Mouse (Mus musculus) liver, embryonic 14.5 days (tissue): Measurements from ENCODE around the gene Sgcd. TPM values are rescaled to one million over a fixed set of nuclear protein-coding genes. Genes with fewer than 3 reads are reported as not detected.

Experiments used
- ATAC-seq: fragments of 200-750 bp; cut with Nextera tagmentation; 2 replicates; pipeline ENCODE4 v1.8.0; 2017; ENCODE audit warnings: moderate number of reproducible peaks, mild to moderate bottlenecking, moderate library complexity; ENCODE audit not compliant: insufficient read depth
- DNase-seq, 3 experiments: peaks; one replicate each; pipeline ENCODE4 v3.0.0-alpha.2; 2012 to 2013; ENCODE audit warnings: low read depth in 3 of 3, low spot score in 3 of 3
- H3K27ac ChIP-seq: fragments of 300-500 bp; sonication (generic); 2 replicates; pipeline ENCODE4 v1.5.1; 2014; ENCODE audit warnings: moderate library complexity, mild to moderate bottlenecking, control low read depth, inconsistent platforms
- H3K27me3 ChIP-seq: fragments of 300-500 bp; sonication (generic); 2 replicates; pipeline ENCODE4 v1.6.1; 2014; ENCODE audit warnings: mild to moderate bottlenecking, low read length, moderate library complexity; ENCODE audit not compliant: control insufficient read depth, insufficient read depth
- H3K36me3 ChIP-seq: fragments of 300-500 bp; sonication (generic); replicated peaks from 2 replicates; pipeline ENCODE4 v1.6.1; 2014; ENCODE audit warnings: low read depth; ENCODE audit not compliant: control insufficient read depth, insufficient read depth
- H3K4me1 ChIP-seq, 2 experiments: fragments of 200-500 bp in 1 of 2; fragments of 300-500 bp in 1 of 2; sonication (generic) in 1 of 2; replicated peaks; 2 replicates each; pipeline ENCODE4 v1.6.1; 2012 to 2014; ENCODE audit warnings: antibody characterized with exemption in 1 of 2, inconsistent platforms in 1 of 2, low read length in 1 of 2; ENCODE audit not compliant: control insufficient read depth in 2 of 2, insufficient read depth in 2 of 2
- H3K4me2 ChIP-seq: fragments of 300-500 bp; sonication (generic); 2 replicates; pipeline ENCODE4 v1.6.1; 2014; ENCODE audit warnings: low read depth, mild to moderate bottlenecking, control low read depth, moderate library complexity
- H3K4me3 ChIP-seq, 2 experiments: fragments of 200-500 bp in 1 of 2; fragments of 300-500 bp in 1 of 2; sonication (generic) in 1 of 2; 2 replicates each; pipeline ENCODE4 v1.5.1; 2012 to 2014; ENCODE audit warnings: low read depth in 2 of 2, low read length in 2 of 2, mild to moderate bottlenecking in 2 of 2, control low read depth in 1 of 2, inconsistent platforms in 1 of 2, moderate library complexity in 1 of 2; ENCODE audit not compliant: insufficient read depth in 1 of 2
- H3K9ac ChIP-seq: fragments of 300-500 bp; sonication (generic); replicated peaks from 2 replicates; pipeline ENCODE4 v1.6.1; 2014; ENCODE audit warnings: mild to moderate bottlenecking, control low read depth, moderate library complexity
- H3K9me3 ChIP-seq: fragments of 300-500 bp; sonication (generic); 2 replicates; pipeline ENCODE4 v1.6.1; 2016; ENCODE audit warnings: low read length, mixed read lengths; ENCODE audit not compliant: control insufficient read depth
- CTCF ChIP-seq: IDR thresholded peaks from 2 replicates; pipeline ENCODE4 v1.5.1; 2016; ENCODE audit warnings: antibody characterized with exemption, low read depth, control low read depth
- EP300 ChIP-seq: IDR thresholded peaks from 2 replicates; pipeline ENCODE4 v1.6.1; 2016; ENCODE audit warnings: antibody characterized with exemption, low read depth
- WGBS: fragments of 180-500 bp; shearing (Covaris S2); extraction: QIAGEN DNeasy Blood & Tissue Kit; methylation state at CpG from one replicate; pipeline ENCODE4 v1.1.7; 2014; ENCODE audit not compliant: insufficient replicate concordance; 5-methylcytosine and 5-hydroxymethylcytosine counted together
- polyA plus RNA-seq, 2 experiments: library from polyadenylated mRNA; depleted of rRNA in 1 of 2; stranded (reverse) in 1 of 2; unstranded in 1 of 2; fragments of >200 nt; fragmentation: Nextera tagmentation in 1 of 2; extraction: Ambion mirVana in 1 of 2; gene quantifications; 2 replicates each; pipeline versions ENCODE4 v1.2.1 to v1.2.3; 2012 to 2014

The Sgcd gene
- polyA plus RNA-seq, 2 experiments = 0.04 to 0.08 TPM

DNA sequence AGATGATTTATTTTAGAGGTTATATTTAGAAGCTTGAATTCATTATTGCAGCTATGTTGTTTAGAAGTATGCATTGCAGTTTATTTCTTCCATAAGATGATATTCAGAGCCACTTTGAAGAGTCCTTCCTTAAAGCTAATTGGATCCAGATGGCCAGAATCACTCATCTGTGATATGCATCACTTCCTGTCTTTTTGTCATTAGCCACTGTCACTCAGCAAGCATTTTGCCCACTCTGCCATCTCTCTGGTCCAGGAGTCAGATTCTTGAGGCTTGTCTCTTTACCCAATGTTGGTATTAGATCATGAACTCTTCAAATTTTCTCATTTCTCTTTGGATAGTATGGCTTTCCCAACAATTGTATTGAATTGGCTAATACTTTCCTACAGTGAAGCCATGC is 602.6 kb downstream of the Sgcd start:
- Histone ChIP-seq H3K4me2 (no peak overlapping the region), H3K9me3 (no peaks in the 10 kb centered on the region), H3K4me1 (no peaks in the 10 kb centered on the region), H3K4me3 (no peak overlapping the region), H3K27me3 (no peaks in the 10 kb centered on the region), H3K36me3 (no peaks in the 10 kb centered on the region), H3K9ac (no peak overlapping the region), H3K27ac (no peak overlapping the region)
- no peak for ATAC-seq
- no peak for DNase-seq
- TF ChIP-seq CTCF (no peak), EP300 (no peak)

DNA sequence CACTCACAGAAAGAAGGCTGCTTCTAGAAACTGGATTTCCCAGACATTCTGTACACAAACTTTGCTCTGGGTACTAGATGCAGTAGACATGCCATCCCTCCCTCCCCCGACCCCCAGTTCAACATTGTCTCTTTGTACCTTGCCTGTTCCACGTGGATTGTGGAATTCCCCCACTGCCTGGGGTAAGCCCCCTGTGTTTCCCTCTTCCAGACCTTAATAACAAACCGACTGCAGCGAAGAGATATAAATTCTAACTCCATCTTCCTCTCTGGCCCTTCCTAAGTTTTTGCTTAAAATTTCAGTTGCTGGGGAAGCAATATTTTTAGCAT is 609.2 kb downstream of the Sgcd start:
- H3K4me2 ChIP-seq = no peak overlapping the region
- no peaks in the 10 kb centered on the region for H3K27me3 ChIP-seq
- 25% methylated on average over 4 of the region's 4 CpGs for WGBS
- no peak overlapping the region for H3K27ac ChIP-seq
- H3K9me3 ChIP-seq = no peaks in the 10 kb centered on the region
- H3K9ac ChIP-seq = no peak overlapping the region
- TF ChIP-seq CTCF (no peak), EP300 (no peak)
- no peaks in the 10 kb centered on the region for H3K36me3 ChIP-seq
- ATAC-seq (no peak), DNase-seq (no peak)
- no peaks in the 10 kb centered on the region for H3K4me1 ChIP-seq
- H3K4me3 ChIP-seq = no peak overlapping the region

DNA sequence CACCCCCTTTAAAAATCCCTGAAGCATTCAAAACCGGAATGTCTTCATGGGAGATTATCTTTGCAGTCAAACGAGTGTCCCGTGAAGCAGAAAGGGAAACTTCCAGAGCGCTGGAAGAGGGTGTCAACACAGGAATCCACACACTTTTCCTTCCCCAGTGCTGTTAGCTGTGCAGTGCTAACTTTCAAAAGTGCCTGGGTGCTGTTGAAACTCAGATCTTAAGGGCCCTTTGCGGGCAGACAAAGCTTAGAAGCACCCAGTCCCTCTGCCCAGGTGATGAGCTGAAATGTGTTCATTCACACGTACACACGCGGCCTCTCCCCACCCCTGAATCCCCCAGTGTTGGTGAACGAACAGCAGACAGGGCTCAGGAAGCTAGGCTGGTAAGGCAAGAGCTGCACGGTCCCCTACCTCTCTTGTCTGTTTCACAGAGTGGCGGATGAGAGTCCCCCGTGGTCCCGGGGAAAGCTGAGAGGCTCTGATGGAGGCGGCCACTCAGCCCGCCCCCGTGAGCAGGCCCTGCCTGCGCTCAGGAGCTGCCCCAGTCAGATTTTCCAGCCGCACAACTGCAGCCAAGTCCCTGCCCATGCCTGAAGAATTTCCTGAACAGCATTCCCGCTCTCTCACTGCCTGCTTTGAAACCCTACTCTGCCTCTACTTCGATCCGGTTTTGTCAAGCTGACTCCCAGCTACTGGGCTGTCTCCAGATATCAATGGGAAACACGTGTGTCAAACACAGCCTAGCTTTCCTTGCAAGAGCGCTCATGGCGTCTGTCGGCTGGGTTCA is 609.7 kb downstream of the Sgcd start:
- Histone ChIP-seq H3K9me3 (no peaks in the 10 kb centered on the region), H3K4me1 (no peaks in the 10 kb centered on the region), H3K4me2 (peak overlapping the region; percentile 34), H3K27ac (no peak overlapping the region), H3K9ac (no peak overlapping the region), H3K36me3 (no peaks in the 10 kb centered on the region), H3K27me3 (no peaks in the 10 kb centered on the region), H3K4me3 (peak overlapping the region in 1 of 2 experiments; percentile 24; a peak in 3 of 4 replicates)
- TF ChIP-seq EP300 (no peak), CTCF (no peak)
- no peak for DNase-seq
- ATAC-seq = no peak
- WGBS = 10% methylated on average over 25 of the region's 25 CpGs

- Histone ChIP-seq H3K4me1 (no peaks in the 10 kb centered on the region), H3K36me3 (no peaks in the 10 kb centered on the region), H3K9me3 (no peaks in the 10 kb centered on the region), H3K27me3 (no peaks in the 10 kb centered on the region), H3K4me2 (no peak overlapping the region), H3K4me3 (no peak overlapping the region), H3K9ac (no peak overlapping the region), H3K27ac (no peak overlapping the region)
- TF ChIP-seq CTCF (no peak), EP300 (no peak)
- 44% methylated on average over 6 of the region's 6 CpGs for WGBS
- ATAC-seq = no peak
- DNase-seq = no peak
Observed at GRCm38 (mm10) chr11:47377421-47377820, 611.3 kb downstream of the Sgcd start.

DNA sequence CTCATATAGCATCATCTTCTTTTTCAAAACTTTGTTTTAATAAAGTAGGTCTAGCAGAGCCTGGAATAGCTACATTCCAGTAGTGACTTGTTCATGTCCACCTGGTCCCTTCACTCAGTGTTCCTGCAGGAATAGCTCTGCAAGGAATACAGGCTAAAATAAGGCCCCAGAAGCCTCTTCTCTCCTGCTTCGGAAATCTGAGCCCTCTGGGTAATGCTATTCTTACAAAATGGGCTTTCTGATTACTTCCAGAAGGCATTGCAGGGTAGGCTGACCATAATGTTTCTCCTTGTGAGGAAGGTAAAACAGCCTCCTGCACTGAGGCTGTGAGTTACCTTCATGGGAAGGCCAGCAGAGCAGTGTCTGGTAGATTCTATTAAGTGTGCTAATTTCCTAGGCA is 611.9 kb downstream of the Sgcd start:
- Histone ChIP-seq H3K4me1 (no peaks in the 10 kb centered on the region), H3K4me3 (no peak overlapping the region), H3K9ac (no peak overlapping the region), H3K27me3 (no peaks in the 10 kb centered on the region), H3K27ac (no peak overlapping the region), H3K9me3 (no peaks in the 10 kb centered on the region), H3K4me2 (no peak overlapping the region), H3K36me3 (no peaks in the 10 kb centered on the region)
- TF ChIP-seq CTCF (no peak), EP300 (no peak)
- DNase-seq (no peak), ATAC-seq (no peak)
- WGBS = 41% methylated on average over 1 of the region's 1 CpGs
